In the genomic region with DNA sequence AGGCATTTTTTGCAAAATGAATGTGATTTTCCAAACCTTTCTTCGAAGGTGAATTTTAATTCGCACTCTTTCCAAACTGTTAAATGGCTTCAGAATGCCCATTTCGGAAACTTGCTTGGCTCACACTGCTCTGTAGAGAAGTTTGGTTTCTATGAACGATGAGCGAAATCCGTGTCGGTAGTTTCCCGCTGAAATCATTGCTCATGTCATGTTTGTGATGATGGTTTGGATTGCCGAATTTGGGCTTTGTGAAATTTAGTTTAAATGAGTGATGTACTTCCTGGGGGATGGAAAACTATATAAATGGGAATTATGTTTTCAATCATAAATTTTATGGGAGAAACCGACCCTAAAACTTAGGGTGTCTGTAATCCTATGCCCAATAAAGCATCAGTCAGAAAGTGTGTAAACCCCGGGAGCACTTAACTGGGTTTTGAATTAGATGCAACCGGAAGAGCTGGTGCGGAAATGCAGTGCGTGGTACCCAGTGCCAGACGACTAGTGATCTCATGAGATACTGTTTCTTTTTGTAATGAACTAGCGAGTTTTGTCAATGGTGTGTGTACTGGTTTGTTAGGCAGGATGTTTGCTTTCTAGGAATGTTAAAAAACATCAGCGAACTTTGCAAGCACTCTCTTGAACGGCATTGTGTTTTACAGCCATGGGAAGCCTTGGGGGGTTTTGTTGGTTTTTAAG, we compare ENCODE assay signal across 8 mouse cellular contexts. TPM values are rescaled to one million over a fixed set of nuclear protein-coding genes. Genes with fewer than 3 reads are reported as not detected.
DNase-seq lines count a peak whose midpoint lies in the region; ATAC-seq and TF ChIP-seq lines count a peak whose summit lies in the region.

No protein-coding gene starts in this region.

- no peak for TF ChIP-seq CTCF in E14TG2a.4 (conservative IDR thresholded peaks at IDR 0.05; ENCODE audit: low read length)
- TF ChIP-seq CTCF in stomach, postnatal 0 days (IDR thresholded peaks at IDR 0.05; ENCODE audit: low read depth), result no peak

- no peaks in the 10 kb centered on the region for H3K9me3 ChIP-seq in erythroblast, embryonic 14.5 days (ENCODE audit: control insufficient read depth, low read length)
- no peaks in the 10 kb centered on the region for H3K9me3 ChIP-seq in E14TG2a.4 (ENCODE audit: low read length)
- no peaks in the 10 kb centered on the region for H3K9me3 ChIP-seq in forebrain, embryonic 11.5 days (ENCODE audit: control insufficient read depth, low read length)
- no peaks in the 10 kb centered on the region for H3K9me3 ChIP-seq in liver, embryonic 11.5 days (ENCODE audit: control insufficient read depth, low read length)
- H3K9me3 ChIP-seq in stomach, postnatal 0 days (ENCODE audit: control insufficient read depth, low read length), result no peaks in the 10 kb centered on the region

- no peak for ATAC-seq in erythroblast, adult 5-6 weeks (replicated peaks; ENCODE audit: low FRiP score, poor library complexity, severe bottlenecking)
- ATAC-seq in forebrain, embryonic 11.5 days (replicated peaks; ENCODE audit: low FRiP score), result no peak
- ATAC-seq in liver, embryonic 11.5 days (replicated peaks; ENCODE audit: low FRiP score), result no peak
- no peak for ATAC-seq in stomach, postnatal 0 days (ENCODE audit: low FRiP score, low TSS enrichment)

- WGBS in forebrain, embryonic 11.5 days, result 3% methylated on average over 18 of the region's 18 CpGs
- WGBS in liver, embryonic 11.5 days, result 3% methylated on average over 18 of the region's 18 CpGs
- WGBS in stomach, postnatal 0 days, result 1% methylated on average over 18 of the region's 18 CpGs

- peak overlapping the region; percentile 100 for H3K27ac ChIP-seq in forebrain, embryonic 11.5 days (ENCODE audit: low read depth, low read length)
- peak overlapping the region; percentile 94 for H3K27ac ChIP-seq in liver, embryonic 11.5 days (ENCODE audit: low read depth, low read length)
- no peak overlapping the region for H3K27ac ChIP-seq in stomach, postnatal 0 days (replicated peaks)

- DNase-seq in forebrain, embryonic 11.5 days (ENCODE audit: low spot score), result no peak
- DNase-seq in liver, embryonic 11.5 days (ENCODE audit: low spot score), result no peak
- DNase-seq in stomach, postnatal 0 days (ENCODE audit: low spot score), result no peak
- DNase-seq in adrenal gland, postnatal 10 days, result no peak
- no peak for DNase-seq in right cerebral cortex, postnatal 10 days (ENCODE audit: low spot score in 2 of 2)

- peaks cover 29% of the 10 kb centered on the region for H3K4me1 ChIP-seq in erythroblast, embryonic 14.5 days (ENCODE audit: control insufficient read depth)
- peaks cover 54% of the 10 kb centered on the region for H3K4me1 ChIP-seq in E14TG2a.4 (replicated peaks; ENCODE audit: low read depth, low read length)
- H3K4me1 ChIP-seq in forebrain, embryonic 11.5 days (replicated peaks; ENCODE audit: control insufficient read depth, insufficient read depth, low read length), result peaks cover 3% of the 10 kb centered on the region; the same call in 1 of the 2 replicates
- H3K4me1 ChIP-seq in liver, embryonic 11.5 days (replicated peaks; ENCODE audit: control insufficient read depth, insufficient read depth, low read length), result peaks cover 13% of the 10 kb centered on the region; the same call in 1 of the 2 replicates
- H3K4me1 ChIP-seq in stomach, postnatal 0 days (replicated peaks; ENCODE audit: control insufficient read depth, insufficient read depth), result no peaks in the 10 kb centered on the region

- peaks cover 39% of the 10 kb centered on the region for H3K36me3 ChIP-seq in erythroblast, embryonic 14.5 days (ENCODE audit: control insufficient read depth)
- peaks cover 41% of the 10 kb centered on the region for H3K36me3 ChIP-seq in E14TG2a.4 (ENCODE audit: insufficient read depth, low read length)
- H3K36me3 ChIP-seq in forebrain, embryonic 11.5 days (ENCODE audit: control insufficient read depth, insufficient read depth, low read length), result peaks cover 2% of the 10 kb centered on the region; the same call in 1 of the 2 replicates
- peaks cover 20% of the 10 kb centered on the region for H3K36me3 ChIP-seq in liver, embryonic 11.5 days (ENCODE audit: control insufficient read depth, insufficient read depth, low read length)
- no peaks in the 10 kb centered on the region; the same call in 1 of the 2 replicates for H3K36me3 ChIP-seq in stomach, postnatal 0 days (ENCODE audit: control insufficient read depth, insufficient read depth, low read length)

- TF ChIP-seq EP300 in stomach, postnatal 0 days (optimal IDR thresholded peaks at IDR 0.05), result no peak

- H3K27me3 ChIP-seq in erythroblast, embryonic 14.5 days (ENCODE audit: control insufficient read depth), result peaks cover 27% of the 10 kb centered on the region
- 0 out of 2 replicates have a peak, but pooled peaks cover 4% of the 10 kb centered on the region for H3K27me3 ChIP-seq in E14TG2a.4 (ENCODE audit: insufficient read depth, low read length)
- H3K27me3 ChIP-seq in forebrain, embryonic 11.5 days (ENCODE audit: control insufficient read depth, insufficient read depth, low read length), result no peaks in the 10 kb centered on the region
- H3K27me3 ChIP-seq in liver, embryonic 11.5 days (replicated peaks; ENCODE audit: control insufficient read depth, insufficient read depth, low read length), result no peaks in the 10 kb centered on the region
- no peaks in the 10 kb centered on the region for H3K27me3 ChIP-seq in stomach, postnatal 0 days (ENCODE audit: control insufficient read depth, insufficient read depth, low read length)

- peak overlapping the region; percentile 99 for H3K9ac ChIP-seq in forebrain, embryonic 11.5 days (ENCODE audit: low read length)
- H3K9ac ChIP-seq in liver, embryonic 11.5 days (ENCODE audit: low read depth, low read length), result peak overlapping the region; percentile 97
- peak overlapping the region; percentile 1; the same call in 1 of the 2 replicates for H3K9ac ChIP-seq in stomach, postnatal 0 days (ENCODE audit: low read length)

- H3K4me3 ChIP-seq in erythroblast, embryonic 14.5 days (replicated peaks), result peak overlapping the region; percentile 92
- peak overlapping the region; percentile 92 for H3K4me3 ChIP-seq in E14TG2a.4 (replicated peaks; ENCODE audit: low read length)
- peak overlapping the region; percentile 93 for H3K4me3 ChIP-seq in forebrain, embryonic 11.5 days (ENCODE audit: low read depth, low read length)
- peak overlapping the region; percentile 89 for H3K4me3 ChIP-seq in liver, embryonic 11.5 days (ENCODE audit: low read depth, low read length)
- peak overlapping the region; percentile 98 for H3K4me3 ChIP-seq in stomach, postnatal 0 days (ENCODE audit: low read depth, low read length)

- peak overlapping the region; percentile 81 for H3K4me2 ChIP-seq in forebrain, embryonic 11.5 days (ENCODE audit: low read depth, low read length, severe bottlenecking)
- H3K4me2 ChIP-seq in liver, embryonic 11.5 days, result peak overlapping the region; percentile 87
- peak overlapping the region; percentile 81 for H3K4me2 ChIP-seq in stomach, postnatal 0 days (replicated peaks; ENCODE audit: low read depth)

RNA-seq across cellular contexts. Expression of a gene that starts 1.8 kb away (rescaled TPM):
- 0.55 and 0.81 TPM in 2 replicates for polyA plus RNA-seq in erythroblast, embryonic 14.5 days (2012)
- total RNA-seq in erythroblast, adult 5-6 weeks (2015; ENCODE audit: low replicate concordance), result 4.4 and 9.4 TPM in 2 replicates
- total RNA-seq in erythroblast, adult 5-6 weeks (2017; ENCODE audit: low replicate concordance), result 11.8 and 12.8 TPM in 2 replicates
- 146 and 147 TPM in 2 replicates for polyA plus RNA-seq in forebrain, embryonic 11.5 days (2014; fragmentation: Nextera tagmentation; extraction: Ambion mirVana)
- 65.3 and 71.2 TPM in 2 replicates for polyA plus RNA-seq in liver, embryonic 11.5 days (2014; fragmentation: Nextera tagmentation; extraction: Ambion mirVana)
- polyA plus RNA-seq in stomach, postnatal 0 days (2015; fragmentation: Nextera tagmentation; extraction: Ambion mirVana), result 23.5 and 25.7 TPM in 2 replicates
- total RNA-seq in adrenal gland, postnatal 10 days (2021), result 10 to 100 TPM; 46.7 to 47.2 TPM

RNA-seq across cellular contexts. Expression of a gene that starts 35.7 kb away (rescaled TPM):
- polyA plus RNA-seq in erythroblast, embryonic 14.5 days (2012), result 0.03 and 0.13 TPM in 2 replicates
- 28.0 and 31.1 TPM in 2 replicates for total RNA-seq in erythroblast, adult 5-6 weeks (2015; ENCODE audit: low replicate concordance)
- total RNA-seq in erythroblast, adult 5-6 weeks (2017; ENCODE audit: low replicate concordance), result 7.5 and 14.3 TPM in 2 replicates
- polyA plus RNA-seq in forebrain, embryonic 11.5 days (2014; fragmentation: Nextera tagmentation; extraction: Ambion mirVana), result 44.7 and 48.9 TPM in 2 replicates
- polyA plus RNA-seq in liver, embryonic 11.5 days (2014; fragmentation: Nextera tagmentation; extraction: Ambion mirVana), result 42.1 and 45.1 TPM in 2 replicates
- 180 and 185 TPM in 2 replicates for polyA plus RNA-seq in stomach, postnatal 0 days (2015; fragmentation: Nextera tagmentation; extraction: Ambion mirVana)
- total RNA-seq in adrenal gland, postnatal 10 days (2021), result 100 to 1,000 TPM; 342 to 407 TPM

Comparison
In these comparisons a context has a peak if more than half of its experiments do, and no peak if none do; other contexts are left out.
1. H3K9ac ChIP-seq: peak in every context shown above with its lines; median percentile 99 in forebrain, embryonic 11.5 days; 97 in liver, embryonic 11.5 days; 1 in stomach, postnatal 0 days.
2. RNA of a gene that starts 1.8 kb away (polyA plus RNA-seq): 146 to 147 TPM in forebrain, embryonic 11.5 days, 65.3 to 71.2 TPM in liver, embryonic 11.5 days and 23.5 to 25.7 TPM in stomach, postnatal 0 days; 0.55 to 0.81 TPM in erythroblast, embryonic 14.5 days; every median in the first group is over 10 times any median in the second.
3. RNA of a gene that starts 35.7 kb away (polyA plus RNA-seq): 180 to 185 TPM in stomach, postnatal 0 days, 42.1 to 45.1 TPM in liver, embryonic 11.5 days and 44.7 to 48.9 TPM in forebrain, embryonic 11.5 days; 0.03 to 0.13 TPM in erythroblast, embryonic 14.5 days; every median in the first group is over 10 times any median in the second.
4. Peak in every context shown above with its lines, with median percentiles within 50 percentile points of each other: H3K4me3 ChIP-seq and H3K4me2 ChIP-seq.